Mouse (Mus musculus): ENCODE measurements around the gene Mboat2. TPM values are rescaled to one million over a fixed set of nuclear protein-coding genes. Genes with fewer than 3 reads are reported as not detected.
A peak's percentile ranks its signal among the peaks of the same experiment; 100 is the strongest.

Mboat2 gene
- polyA plus RNA-seq, 1 experiment from 2014 or later, result 42.6 TPM

DNA sequence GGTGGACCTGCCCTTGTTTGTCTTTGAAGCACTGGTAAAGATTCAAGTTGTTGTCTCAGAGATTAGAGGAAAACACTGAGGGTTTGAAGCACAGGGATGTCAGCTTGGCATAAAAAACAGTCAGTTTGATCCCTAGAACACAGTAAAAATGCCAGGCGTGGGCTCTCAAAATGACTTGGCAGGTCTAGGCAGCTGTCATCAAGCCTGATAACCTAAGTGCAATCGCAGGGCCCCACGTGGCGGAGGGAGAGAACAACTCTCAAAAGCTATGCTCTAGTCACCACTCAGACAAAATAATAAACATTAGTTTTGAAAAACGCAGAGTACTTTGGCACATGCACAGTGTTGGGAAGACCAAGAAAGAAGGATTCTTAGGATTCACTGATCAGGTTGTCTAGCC is 154.5 kb downstream of the Mboat2 start:
- 74% methylated on average over 5 of the region's 5 CpGs for whole genome bisulfite sequencing
- no peak overlapping the region for H3K4me3 ChIP-seq (replicated peaks)
- H3K27me3 ChIP-seq (replicated peaks), result no peaks in the 10 kb centered on the region
- no peaks in the 10 kb centered on the region for H3K9me3 ChIP-seq
- no peak for ATAC-seq (ENCODE audit: insufficient read depth, low FRiP score, low read depth)
- no peaks in the 10 kb centered on the region for H3K4me1 ChIP-seq
- H3K36me3 ChIP-seq, result peaks cover 11% of the 10 kb centered on the region; the same call in 1 of the 2 replicates
- no peak overlapping the region for H3K4me2 ChIP-seq
- H3K27ac ChIP-seq, result no peak overlapping the region
- H3K9ac ChIP-seq, result no peak overlapping the region

DNA sequence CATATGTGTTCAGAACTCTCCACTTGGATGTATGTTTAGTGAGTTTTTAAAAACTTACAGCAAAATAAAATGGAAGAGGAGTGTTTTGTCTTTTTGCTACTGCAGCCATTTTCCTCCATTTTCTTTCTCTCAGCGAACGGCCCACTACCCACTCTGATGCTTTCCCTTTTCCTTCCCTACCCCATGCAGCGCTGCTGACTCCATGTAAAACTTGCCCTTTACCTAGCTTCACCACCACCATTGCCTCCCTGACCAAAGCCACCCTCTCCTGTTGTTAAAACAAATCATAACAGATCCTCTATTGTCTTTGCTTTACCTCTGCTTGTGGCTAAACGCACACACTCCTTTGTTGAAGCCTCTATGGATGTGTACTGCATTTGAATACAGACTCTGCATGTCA is 164.7 kb downstream of the Mboat2 start:
- no peak overlapping the region for H3K4me3 ChIP-seq (replicated peaks)
- H3K9ac ChIP-seq, result no peak overlapping the region
- no peaks in the 10 kb centered on the region for H3K9me3 ChIP-seq
- WGBS, result 88% methylated on average over 4 of the region's 4 CpGs
- H3K4me1 ChIP-seq, result no peaks in the 10 kb centered on the region
- H3K27me3 ChIP-seq (replicated peaks), result no peaks in the 10 kb centered on the region
- H3K4me2 ChIP-seq, result no peak overlapping the region
- H3K36me3 ChIP-seq, result peaks cover 34% of the 10 kb centered on the region
- H3K27ac ChIP-seq, result no peak overlapping the region
- no peak for ATAC-seq (ENCODE audit: insufficient read depth, low FRiP score, low read depth)

DNA sequence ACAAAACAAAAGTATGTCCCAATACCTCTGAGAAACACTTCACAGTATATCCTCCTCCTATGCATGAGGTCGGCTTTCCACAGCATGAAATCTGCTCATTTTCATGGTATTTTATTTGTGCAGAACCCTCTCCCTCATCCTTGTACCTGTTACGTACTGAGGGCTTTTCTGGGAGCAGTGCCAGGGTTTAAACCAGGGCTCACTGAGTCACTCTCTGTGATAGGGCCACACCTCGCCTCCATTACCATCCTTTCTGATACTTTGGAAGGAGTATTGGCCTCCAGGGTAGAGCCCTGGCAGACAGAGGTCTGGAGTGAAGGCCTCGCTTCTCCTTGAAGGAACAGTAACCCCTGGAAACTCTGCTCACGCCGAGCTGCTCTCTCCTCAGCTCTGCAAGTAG is 174.7 kb downstream of the Mboat2 start:
- no peak for ATAC-seq (ENCODE audit: insufficient read depth, low FRiP score, low read depth)
- Histone ChIP-seq H3K36me3 (peaks cover 21% of the 10 kb centered on the region; the same call in 1 of the 2 replicates), H3K4me1 (no peaks in the 10 kb centered on the region)

DNA sequence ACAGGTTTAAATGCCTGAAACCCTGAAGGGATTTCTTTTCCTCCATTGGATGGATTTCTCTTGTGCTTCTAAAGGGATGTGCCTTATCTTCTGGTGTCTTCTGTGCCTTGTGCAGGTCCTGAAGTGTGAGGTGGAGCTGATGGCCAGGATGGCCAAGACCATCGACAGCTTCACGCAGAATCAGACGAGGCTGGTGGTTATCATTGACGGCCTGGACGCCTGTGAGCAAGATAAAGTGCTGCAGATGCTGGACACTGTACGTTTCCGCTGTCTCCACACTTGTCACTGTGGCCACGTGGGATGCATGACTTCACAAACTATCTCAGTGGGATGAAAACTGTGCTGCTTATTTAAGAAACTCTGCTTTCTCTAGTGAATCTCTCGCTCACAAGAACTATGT is 179.3 kb downstream of the Mboat2 start:
- H3K4me3 ChIP-seq (replicated peaks), result no peak overlapping the region
- H3K4me2 ChIP-seq, result no peak overlapping the region
- H3K9ac ChIP-seq, result no peak overlapping the region
- H3K9me3 ChIP-seq, result no peaks in the 10 kb centered on the region
- 80% methylated on average over 9 of the region's 9 CpGs for WGBS
- no peaks in the 10 kb centered on the region for H3K27me3 ChIP-seq (replicated peaks)
- H3K4me1 ChIP-seq, result no peaks in the 10 kb centered on the region
- peaks cover 23% of the 10 kb centered on the region for H3K36me3 ChIP-seq
- H3K27ac ChIP-seq, result no peak overlapping the region
- no peak for ATAC-seq (ENCODE audit: insufficient read depth, low FRiP score, low read depth)

More for the DNA sequence above, 174.7 kb downstream of the Mboat2 start:
- 73% methylated on average over 6 of the region's 6 CpGs for WGBS
- no peak overlapping the region for H3K4me2 ChIP-seq
- H3K27ac ChIP-seq, result no peak overlapping the region
- no peaks in the 10 kb centered on the region for H3K9me3 ChIP-seq
- H3K27me3 ChIP-seq (replicated peaks), result no peaks in the 10 kb centered on the region
- no peak overlapping the region for H3K4me3 ChIP-seq (replicated peaks)
- H3K9ac ChIP-seq, result no peak overlapping the region

DNA sequence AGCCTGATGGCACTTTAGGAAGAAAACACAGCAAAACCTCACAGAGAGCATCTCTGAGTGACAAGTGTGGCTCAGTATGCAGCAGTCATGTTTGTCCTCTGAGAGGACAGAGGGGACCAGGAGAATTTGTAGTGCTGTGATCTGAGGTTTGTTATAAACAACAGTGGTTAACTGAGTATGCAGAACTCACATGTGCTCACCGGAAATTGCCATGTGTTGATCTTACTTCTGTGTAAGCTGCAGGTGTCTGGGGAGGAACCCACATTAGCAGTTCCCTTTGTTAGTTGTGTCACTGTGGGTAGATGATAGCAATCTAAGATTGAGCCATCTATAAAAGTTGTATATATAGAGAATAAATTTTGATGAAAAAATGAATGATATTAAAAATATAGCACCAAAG is 179.7 kb downstream of the Mboat2 start:
- Histone ChIP-seq H3K9ac (no peak overlapping the region), H3K27ac (no peak overlapping the region), H3K4me2 (no peak overlapping the region), H3K4me1 (no peaks in the 10 kb centered on the region), H3K4me3 (replicated peaks) (no peak overlapping the region), H3K36me3 (peaks cover 28% of the 10 kb centered on the region), H3K27me3 (replicated peaks) (no peaks in the 10 kb centered on the region), H3K9me3 (no peaks in the 10 kb centered on the region)
- WGBS, result 95% methylated on average over 1 of the region's 1 CpGs
- ATAC-seq (ENCODE audit: insufficient read depth, low FRiP score, low read depth), result no peak

DNA sequence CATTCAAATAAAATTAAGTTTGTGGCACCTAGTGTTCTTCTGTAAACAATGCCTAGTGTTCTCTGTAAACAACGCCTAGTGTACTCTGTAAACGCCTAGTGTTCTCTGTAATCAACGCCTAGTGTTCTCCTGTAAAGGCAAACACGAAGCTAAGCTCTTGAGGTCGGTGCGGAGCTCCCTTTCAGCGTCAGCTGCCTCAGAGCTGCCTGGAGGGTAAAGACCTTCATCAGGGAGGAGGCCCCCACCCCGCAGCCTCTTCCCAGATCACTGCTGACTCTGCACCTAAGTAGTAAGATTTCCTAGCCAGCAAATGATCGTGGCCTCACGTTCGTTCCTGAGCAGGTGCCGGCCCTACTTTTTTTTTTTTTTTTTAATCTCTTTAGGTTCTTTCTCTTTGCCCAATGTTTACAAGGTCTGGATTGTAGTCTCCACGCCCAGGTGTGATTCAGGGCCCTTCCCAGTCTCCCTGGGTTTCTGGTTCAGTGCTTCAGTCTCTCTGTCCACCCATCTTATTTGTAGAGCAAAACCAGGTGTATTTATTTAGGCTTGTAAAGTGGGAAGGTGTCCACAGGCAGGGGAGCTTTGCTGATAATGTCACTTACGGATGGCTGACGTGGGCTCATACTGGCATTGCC is 181.2 kb downstream of the Mboat2 start:
- H3K36me3 ChIP-seq, result peaks cover 32% of the 10 kb centered on the region

DNA sequence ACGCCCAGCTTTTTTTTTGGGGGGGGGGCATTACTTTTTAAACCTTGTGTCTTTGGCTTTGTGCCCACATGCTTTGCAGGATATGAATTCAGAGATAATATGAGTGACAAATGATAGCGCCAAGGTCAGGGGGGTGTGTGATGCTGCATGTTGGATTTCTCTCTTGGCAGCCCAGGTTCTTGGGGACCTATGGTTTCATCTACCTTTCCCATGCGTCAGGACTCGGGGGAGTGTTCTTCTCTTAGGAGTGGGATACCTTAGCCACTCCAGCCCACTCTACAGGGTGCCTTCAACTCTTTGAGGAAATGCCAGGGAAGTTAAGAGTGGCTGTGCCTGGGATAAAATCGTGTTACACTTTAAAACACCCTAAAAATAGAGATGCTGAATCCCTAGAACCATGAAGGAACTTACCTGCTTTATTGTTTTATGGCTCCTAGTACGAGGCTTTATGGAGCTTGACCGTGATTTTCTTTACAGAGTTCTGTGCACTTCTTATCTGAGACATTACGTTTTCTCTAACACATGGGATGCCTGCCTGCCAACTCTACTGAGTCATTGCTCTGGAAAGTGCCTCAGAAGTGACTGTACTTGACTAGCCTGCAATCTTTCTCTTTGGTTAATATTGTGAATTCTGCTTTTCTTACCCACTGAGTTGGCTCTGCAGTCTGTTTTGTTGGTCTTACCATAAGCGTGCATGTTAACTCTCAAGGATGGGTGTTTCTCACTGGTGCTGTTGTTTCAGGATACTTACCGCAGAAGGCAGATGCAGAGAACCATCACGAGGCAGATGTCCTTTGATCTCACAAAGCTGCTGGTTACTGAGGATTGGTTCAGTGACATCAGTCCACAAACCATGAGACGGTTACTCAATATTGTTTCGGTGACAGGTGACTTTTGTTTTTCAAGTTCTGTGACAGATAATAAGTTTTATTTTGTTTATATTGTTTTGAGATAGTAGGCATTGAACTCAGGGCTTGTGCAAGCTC is 182.2 kb downstream of the Mboat2 start:
- no peak for ATAC-seq (ENCODE audit: insufficient read depth, low FRiP score, low read depth)
- H3K4me2 ChIP-seq, result no peak overlapping the region
- H3K36me3 ChIP-seq, result peaks cover 34% of the 10 kb centered on the region
- no peaks in the 10 kb centered on the region for H3K9me3 ChIP-seq
- H3K4me3 ChIP-seq (replicated peaks), result no peak overlapping the region
- no peaks in the 10 kb centered on the region for H3K4me1 ChIP-seq
- H3K27ac ChIP-seq, result peak overlapping the region; percentile 51; the same call in 1 of the 2 replicates
- no peak overlapping the region for H3K9ac ChIP-seq
- WGBS, result 75% methylated on average over 13 of the region's 13 CpGs
- no peaks in the 10 kb centered on the region for H3K27me3 ChIP-seq (replicated peaks)

More for the DNA sequence above, 181.2 kb downstream of the Mboat2 start:
- Histone ChIP-seq H3K9me3 (no peaks in the 10 kb centered on the region), H3K4me2 (no peak overlapping the region), H3K27me3 (replicated peaks) (no peaks in the 10 kb centered on the region), H3K27ac (peak overlapping the region; percentile 51; the same call in 1 of the 2 replicates), H3K4me1 (no peaks in the 10 kb centered on the region), H3K9ac (no peak overlapping the region), H3K4me3 (replicated peaks) (no peak overlapping the region)
- WGBS, result 53% methylated on average over 15 of the region's 15 CpGs
- ATAC-seq (ENCODE audit: insufficient read depth, low FRiP score, low read depth), result peak; percentile 65

Other genes starting within 250 kb of the Mboat2 start
- gene Klf11, start 179.6 kb upstream of the Mboat2 start, polyA plus RNA-seq (2015; fragmentation: Nextera tagmentation; extraction: Ambion mirVana), result 11.2 and 12.0 TPM in 2 replicates
- 2.4 and 3.0 TPM in 2 replicates for gene Cys1, start 149.1 kb upstream of the Mboat2 start, polyA plus RNA-seq (2015; fragmentation: Nextera tagmentation; extraction: Ambion mirVana)
- 172 and 175 TPM in 2 replicates for gene Rrm2, start 122.6 kb upstream of the Mboat2 start, polyA plus RNA-seq (2015; fragmentation: Nextera tagmentation; extraction: Ambion mirVana)
- gene Kidins220, start 144.0 kb downstream of the Mboat2 start, polyA plus RNA-seq (2015; fragmentation: Nextera tagmentation; extraction: Ambion mirVana), result 25.5 and 26.1 TPM in 2 replicates